In genomic region chr8:110920773-110921277, GRCm38 (mm10) we compare ENCODE assay signal across 8 mouse cellular contexts. TPM values are rescaled to one million over a fixed set of nuclear protein-coding genes. Genes with fewer than 3 reads are reported as not detected.
DNase-seq lines count a peak whose midpoint lies in the region; ATAC-seq lines count a peak whose summit lies in the region.

No protein-coding gene starts in this region.

- H3K27me3 ChIP-seq in limb, embryonic 13.5 days: no peaks in the 10 kb centered on the region
- no peaks in the 10 kb centered on the region for H3K27me3 ChIP-seq in stomach, embryonic 16.5 days (ENCODE audit: control insufficient read depth, insufficient read depth, low read length)

- 4% methylated on average over 3 of the region's 3 CpGs for WGBS in limb, embryonic 13.5 days
- WGBS in stomach, embryonic 16.5 days: 28% methylated on average over 3 of the region's 3 CpGs

- peaks cover 11% of the 10 kb centered on the region for H3K36me3 ChIP-seq in limb, embryonic 13.5 days
- no peaks in the 10 kb centered on the region for H3K36me3 ChIP-seq in stomach, embryonic 16.5 days (ENCODE audit: control insufficient read depth, insufficient read depth, low read length)

- H3K9me3 ChIP-seq in limb, embryonic 13.5 days: no peaks in the 10 kb centered on the region
- no peaks in the 10 kb centered on the region for H3K9me3 ChIP-seq in stomach, embryonic 16.5 days (replicated peaks; ENCODE audit: control insufficient read depth, low read length)

- intact Hi-C loops in left cerebral cortex, postnatal 10 days (cut with DNase I): no loop called here

- no peak for ATAC-seq in limb, embryonic 13.5 days (ENCODE audit: low FRiP score, low read depth)
- ATAC-seq in stomach, embryonic 16.5 days (ENCODE audit: insufficient read depth, low FRiP score): no peak

- H3K4me2 ChIP-seq in limb, embryonic 13.5 days (replicated peaks): peak overlapping the region; percentile 93
- peak overlapping the region; percentile 67 for H3K4me2 ChIP-seq in stomach, embryonic 16.5 days (ENCODE audit: low read depth, low read length)

- H3K27ac ChIP-seq in limb, embryonic 13.5 days: peak overlapping the region; percentile 87
- peak overlapping the region; percentile 73 for H3K27ac ChIP-seq in stomach, embryonic 16.5 days (ENCODE audit: low read length)

- peak overlapping the region; percentile 91 for H3K9ac ChIP-seq in limb, embryonic 13.5 days
- H3K9ac ChIP-seq in stomach, embryonic 16.5 days (ENCODE audit: low read length): peak overlapping the region; percentile 86

- H3K4me1 ChIP-seq in limb, embryonic 13.5 days: peaks cover 31% of the 10 kb centered on the region
- H3K4me1 ChIP-seq in stomach, embryonic 16.5 days (ENCODE audit: control insufficient read depth, insufficient read depth, low read length): peaks cover 18% of the 10 kb centered on the region

- peak; percentile 44 for DNase-seq in cerebellum, adult 8-10 months
- no peak for DNase-seq in cerebellum, postnatal 36 days
- DNase-seq in retina, embryonic 14.5 days (ENCODE audit: low spot score): peak; percentile 8
- DNase-seq in retina, postnatal 1 day: no peak
- DNase-seq in left cerebral cortex, postnatal 10 days (ENCODE audit: extremely low spot score in 1 of 2, low spot score in 2 of 2): no peak
- DNase-seq in kidney, postnatal 4 days: no peak

- peak overlapping the region; percentile 80 for H3K4me3 ChIP-seq in limb, embryonic 13.5 days
- H3K4me3 ChIP-seq in stomach, embryonic 16.5 days (replicated peaks; ENCODE audit: low read length): peak overlapping the region; percentile 83

RNA-seq across cellular contexts. Expression of gene St3gal2, which starts 1.1 kb away (rescaled TPM):
- polyA plus RNA-seq in limb, embryonic 13.5 days (2015; fragmentation: Nextera tagmentation; extraction: Ambion mirVana): 31.7 and 34.5 TPM in 2 replicates
- 17.0 and 17.1 TPM in 2 replicates for polyA plus RNA-seq in stomach, embryonic 16.5 days (2015; fragmentation: Nextera tagmentation; extraction: Ambion mirVana)
- 10 to 100 TPM; 85.5 to 86.1 TPM for total RNA-seq in left cerebral cortex, postnatal 10 days (2021)

RNA-seq across cellular contexts. Expression of gene Fuk, which starts 18.5 kb away (rescaled TPM):
- 14.7 and 16.1 TPM in 2 replicates for polyA plus RNA-seq in limb, embryonic 13.5 days (2015; fragmentation: Nextera tagmentation; extraction: Ambion mirVana)
- 12.2 and 13.3 TPM in 2 replicates for polyA plus RNA-seq in stomach, embryonic 16.5 days (2015; fragmentation: Nextera tagmentation; extraction: Ambion mirVana)
- total RNA-seq in left cerebral cortex, postnatal 10 days (2021): 10 to 100 TPM; 11.5 to 12.0 TPM

Comparison
In these comparisons a context has a peak if more than half of its experiments do, and no peak if none do; other contexts are left out.
1. DNase-seq: peak in cerebellum, adult 8-10 months (single experiment) and retina, embryonic 14.5 days (single experiment); none in cerebellum, postnatal 36 days (0 of 2), retina, postnatal 1 day (single experiment), left cerebral cortex, postnatal 10 days (0 of 2) and kidney, postnatal 4 days (0 of 2).